Mouse (Mus musculus): ENCODE measurements around the gene Adh1.

DNA sequence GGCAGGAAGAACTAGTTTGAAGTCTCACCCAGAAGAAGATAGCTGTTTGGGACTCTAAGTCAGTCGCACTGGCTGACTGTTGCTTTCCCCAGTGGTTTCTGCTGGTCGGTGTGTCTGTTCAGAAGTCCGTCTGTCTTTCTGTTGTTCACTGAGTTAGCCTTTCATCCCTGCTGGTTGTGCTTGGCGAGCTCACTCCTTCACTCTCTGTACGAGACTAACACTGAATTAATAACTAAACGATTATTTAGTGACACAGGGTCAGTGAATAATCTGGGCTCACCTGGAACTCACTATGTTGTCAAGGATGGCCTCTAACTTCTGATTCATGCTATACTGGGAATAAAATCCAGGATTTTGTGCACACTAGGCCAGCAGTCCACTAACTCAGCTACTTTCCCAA is 21.3 kb upstream of the Adh1 start:
- TF ChIP-seq GATA1 (IDR thresholded peaks at IDR 0.05; ENCODE audit: borderline replicate concordance, low read length) (no peak), FLI1 (IDR thresholded peaks at IDR 0.05; ENCODE audit: low read length) (no peak)
